Mouse (Mus musculus): ENCODE data around the gene 4933417A18Rik.

DNA sequence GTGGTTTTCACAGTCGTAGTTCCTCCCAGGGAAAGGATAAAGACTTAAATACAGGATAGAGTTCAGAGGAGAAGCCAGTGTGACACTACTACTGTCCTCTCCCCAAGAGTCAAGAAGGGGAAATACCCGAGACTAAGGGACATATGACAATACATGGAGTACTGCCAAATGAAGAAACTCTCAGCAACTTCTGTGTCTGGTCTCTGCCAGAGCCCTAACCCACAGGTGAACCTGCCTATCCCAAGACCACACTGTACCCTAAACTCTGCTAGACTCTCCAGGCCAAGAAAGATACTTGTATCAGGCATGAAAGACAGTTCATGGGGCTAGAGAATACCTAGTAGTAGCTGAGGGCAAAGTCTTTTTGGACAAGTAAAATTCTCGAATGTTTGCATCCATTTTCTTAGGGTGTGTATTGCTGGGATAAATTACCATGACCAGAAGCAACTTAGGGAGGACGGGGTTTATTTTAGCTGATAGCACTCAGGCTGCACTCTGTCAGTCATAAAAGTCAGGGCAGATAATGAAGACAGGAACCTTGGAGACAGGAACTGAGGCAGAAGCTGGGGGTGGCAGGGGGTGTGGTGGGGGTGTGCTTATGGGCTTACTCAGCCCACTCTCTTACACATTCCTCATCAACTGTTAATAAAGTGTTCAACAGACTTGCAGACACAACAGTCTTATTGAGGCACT is 67.5 kb downstream of the 4933417A18Rik start:
- TF ChIP-seq CTCF (conservative IDR thresholded peaks at IDR 0.05; ENCODE audit: insufficient read depth, insufficient read length, low read depth, low read length): no peak
- no peak for TF ChIP-seq POLR2A (IDR thresholded peaks at IDR 0.05; ENCODE audit: low read depth, low read length)

Measured in kidney, adult 2 months (tissue).